Mouse (Mus musculus) cerebellum, adult 18-20 months (tissue): Measurements from ENCODE around the gene Abhd17a.

Source experiments
- DNase-seq, 2 experiments: peaks; one replicate each; pipeline ENCODE4 v3.0.0; 2021

The Abhd17a gene

DNA sequence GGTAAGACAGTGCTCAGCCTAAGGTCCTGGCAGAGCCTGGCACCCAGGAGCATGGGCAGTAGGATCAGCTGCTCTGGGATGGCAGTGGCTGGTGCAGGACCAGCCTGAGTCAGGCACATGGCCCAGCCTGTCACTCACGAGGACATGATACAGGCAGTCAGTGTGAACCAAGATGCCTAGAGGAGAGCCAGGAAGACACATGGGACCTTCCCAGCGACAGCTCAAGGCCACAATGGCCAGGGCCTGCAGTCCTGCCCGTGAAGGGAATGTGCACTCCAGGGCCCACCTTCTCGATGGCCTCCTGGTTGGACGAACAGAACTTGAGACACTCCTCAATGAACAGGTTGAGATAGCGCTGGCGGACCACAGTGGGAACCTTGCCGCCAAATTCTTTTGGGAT lies 44.6 kb downstream of the Abhd17a start:
- DNase-seq, result no peak

DNA sequence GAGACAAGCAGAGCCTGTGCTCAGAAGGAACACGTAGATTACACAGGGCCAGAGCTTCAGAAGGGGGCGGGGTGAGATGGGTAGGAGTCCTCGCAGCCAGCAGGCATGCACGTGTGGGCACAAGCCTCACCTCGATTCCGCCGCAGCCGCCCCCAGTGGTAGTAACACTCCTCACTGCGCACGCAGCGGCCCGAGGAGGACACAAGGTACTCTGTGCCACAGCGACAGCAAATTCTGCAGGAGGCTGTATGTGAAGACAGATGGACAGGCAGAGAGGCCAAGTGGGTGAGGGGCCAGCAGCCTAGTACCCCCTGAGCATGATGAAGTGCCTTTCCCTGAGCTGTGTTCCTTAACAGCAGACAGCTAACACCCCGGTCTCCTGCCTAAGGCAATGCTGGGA lies 46.3 kb downstream of the Abhd17a start:
- peak in 1 of 2 experiments; percentile 14 for DNase-seq

DNA sequence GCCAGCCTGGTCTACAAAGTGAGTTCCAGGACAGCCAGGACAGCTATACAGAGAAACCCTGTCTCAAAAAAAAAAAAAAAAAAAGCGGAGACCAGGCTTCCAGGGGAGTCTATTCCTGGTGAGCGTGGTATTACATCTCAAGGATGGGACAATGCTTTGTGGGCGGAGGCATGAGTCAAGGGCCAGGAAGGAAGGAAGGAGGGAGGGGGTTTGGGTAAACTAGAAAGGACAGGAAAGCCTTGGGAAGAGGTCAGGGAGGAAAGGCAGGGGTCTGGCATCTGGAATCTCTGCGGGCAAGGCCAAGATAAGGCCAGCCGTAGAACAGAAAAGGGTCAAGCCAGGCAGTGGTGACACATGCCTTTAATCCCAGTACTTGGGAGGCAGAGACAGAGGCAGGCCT lies 50.6 kb downstream of the Abhd17a start:
- DNase-seq, result no peak

DNA sequence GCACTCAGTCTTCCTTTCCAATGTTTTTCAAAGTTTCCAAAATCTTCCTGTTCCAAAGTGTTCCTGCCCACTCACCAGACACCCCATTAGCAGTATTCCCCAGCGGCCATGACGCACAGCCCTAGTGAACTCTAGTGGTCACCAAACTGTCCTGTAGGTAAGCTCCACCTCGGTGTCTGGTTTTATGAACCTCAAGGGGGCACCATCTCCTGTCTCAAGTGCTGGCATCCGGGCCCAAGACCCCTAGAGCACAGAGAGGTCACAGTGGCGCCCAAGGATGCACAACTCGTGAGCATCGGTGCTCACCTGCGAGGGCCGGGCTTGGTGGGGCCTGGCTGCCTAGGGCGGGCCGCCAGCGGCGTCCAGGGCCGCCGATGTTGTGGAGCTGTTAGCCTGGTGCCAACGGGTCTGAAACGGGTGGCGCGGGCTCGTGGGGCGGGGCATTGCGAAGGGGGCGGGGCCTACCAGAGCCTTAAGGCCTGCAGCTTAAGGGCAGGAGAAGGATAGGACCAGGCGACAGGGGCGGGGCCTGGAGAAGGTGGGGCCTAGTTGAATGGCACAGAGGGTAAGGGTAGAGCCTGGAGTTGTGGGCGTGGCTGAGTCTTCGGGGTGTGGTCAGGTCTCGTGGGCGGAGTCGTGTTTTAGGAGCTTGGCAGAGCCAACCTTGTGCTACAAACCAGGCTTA lies 51.3 kb downstream of the Abhd17a start, which contains the start of gene Atp8b3:
Gene Atp8b3, minus strand, starts transcription at position 415 of the 685 bp plus-strand sequence.
- peak; percentile 15 to 42 for DNase-seq

DNA sequence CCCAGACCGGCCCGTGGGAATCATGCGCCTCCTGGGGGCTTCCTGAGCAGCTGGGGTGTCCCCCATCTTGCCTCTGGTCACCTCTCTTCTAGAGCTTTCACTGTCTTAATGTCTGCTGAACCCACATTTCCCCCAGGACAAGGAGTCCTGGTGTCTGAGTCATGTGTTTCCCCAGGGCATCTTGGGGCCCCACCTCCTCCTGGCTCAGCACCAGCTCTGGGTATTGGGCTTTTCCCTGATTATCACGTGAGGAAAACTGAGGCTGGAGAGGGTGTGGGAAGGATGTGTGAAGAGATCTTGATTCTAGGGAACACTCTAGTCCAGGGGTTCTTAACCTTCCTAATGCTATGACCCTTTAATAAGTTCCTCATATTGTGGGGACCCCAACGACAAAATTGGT lies 52.0 kb downstream of the Abhd17a start:
- no peak for DNase-seq

DNA sequence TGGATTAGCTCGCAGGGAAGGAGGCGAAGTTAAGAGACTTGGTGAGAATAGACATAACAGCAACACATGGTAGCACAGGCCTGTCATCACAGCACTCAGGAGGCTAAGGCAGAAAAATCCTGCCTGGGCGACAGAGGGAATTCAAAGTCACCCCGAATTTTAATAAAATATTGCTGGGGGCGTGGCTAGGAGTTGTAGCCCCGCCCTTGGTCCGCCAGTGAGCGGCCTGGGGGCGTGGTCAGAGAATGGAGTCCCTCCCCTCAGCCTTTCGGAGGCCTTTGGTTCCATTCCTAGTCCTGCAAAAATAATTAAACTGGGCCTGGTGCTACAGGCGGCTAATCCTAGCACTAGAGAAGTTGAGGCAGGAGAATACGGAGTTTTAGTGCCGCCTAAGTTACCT lies 54.4 kb downstream of the Abhd17a start:
- DNase-seq, result no peak

DNA sequence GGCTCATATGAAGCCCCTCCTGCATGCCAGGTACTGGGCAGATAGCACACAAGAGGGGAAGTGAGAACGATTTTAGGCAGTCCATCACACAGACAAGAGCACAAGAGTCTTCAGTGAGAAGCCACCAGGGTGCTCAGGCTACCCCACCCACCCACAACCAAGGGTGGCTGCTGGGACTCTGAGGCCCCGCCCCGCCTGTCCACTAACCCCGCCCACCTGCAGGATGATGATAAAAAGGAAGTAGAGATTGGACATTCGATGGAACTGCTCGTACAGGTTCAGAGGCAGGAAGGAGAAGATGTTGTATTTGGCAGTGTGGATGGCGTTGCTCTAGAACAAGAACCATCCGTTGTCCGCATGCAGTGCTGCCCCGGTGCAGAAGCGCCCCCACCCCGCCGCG lies 55.1 kb downstream of the Abhd17a start:
- DNase-seq, result no peak

DNA sequence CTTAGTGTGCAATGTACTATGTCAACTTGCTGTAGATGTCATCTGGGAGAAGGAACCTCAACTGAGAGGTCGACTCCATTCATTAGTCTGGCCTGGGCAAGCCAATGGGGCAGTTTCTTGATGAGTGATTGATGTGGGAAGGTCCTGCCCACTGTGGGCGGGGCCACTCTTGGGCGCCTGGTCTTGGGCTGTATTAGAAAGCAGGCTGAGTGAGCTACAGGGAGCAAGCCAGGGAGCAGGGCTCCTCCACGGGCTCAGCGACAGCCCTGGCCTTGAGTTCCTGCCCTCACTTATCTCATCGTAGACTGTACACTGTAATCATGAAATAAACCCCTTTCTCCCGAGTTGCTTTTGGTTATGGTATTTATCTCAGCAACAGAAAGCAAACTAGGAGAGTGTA lies 56.4 kb downstream of the Abhd17a start:
- no peak for DNase-seq
